Mouse (Mus musculus): ENCODE measurements at regions not wholly inside any gene's neighbourhood (a gene's known extent, or its start where the extent isn't known, plus 50 kb on each side); places are given as distances from the start of the nearest gene placed in this dataset.
"Not testable (repeated sequence)": the region's sequence is repeated elsewhere in the genome, so short reads cannot be mapped to it uniquely, and the experiment has no call there.

- Histone ChIP-seq H3K27me3 (ENCODE audit: control insufficient read depth, insufficient read depth, low read length) (no peaks in the 10 kb centered on the region), H3K27ac (ENCODE audit: control insufficient read depth, insufficient read depth, low read depth, low read length) (no peak overlapping the region), H3K4me1 (ENCODE audit: control insufficient read depth, insufficient read depth, low read length) (no peaks in the 10 kb centered on the region), H3K4me3 (ENCODE audit: control insufficient read depth, low read depth, low read length) (no peak overlapping the region), H3K36me3 (ENCODE audit: control insufficient read depth, insufficient read depth, low read length) (no peaks in the 10 kb centered on the region)
- no peak for TF ChIP-seq POLR2A (IDR thresholded peaks at IDR 0.05; ENCODE audit: control insufficient read depth, low read depth, low read length)
- TF ChIP-seq CTCF (IDR thresholded peaks at IDR 0.05; ENCODE audit: control insufficient read depth, insufficient read depth, insufficient replicate concordance, low read depth, low read length): no peak
These were observed 209.0 kb upstream of the Rnf219 start for GRCm38 (mm10) chr14:104731319-104731995.

GRCm38 (mm10) chr14:104715651-104716050 lies 193.2 kb upstream of the Rnf219 start:
- not testable (repeated sequence) for H3K36me3 ChIP-seq (ENCODE audit: control insufficient read depth, insufficient read depth, low read length); H3K27me3 ChIP-seq (ENCODE audit: control insufficient read depth, insufficient read depth, low read length); H3K4me3 ChIP-seq (ENCODE audit: control insufficient read depth, low read depth, low read length); H3K27ac ChIP-seq (ENCODE audit: control insufficient read depth, insufficient read depth, low read depth, low read length); H3K4me1 ChIP-seq (ENCODE audit: control insufficient read depth, insufficient read depth, low read length)

DNA sequence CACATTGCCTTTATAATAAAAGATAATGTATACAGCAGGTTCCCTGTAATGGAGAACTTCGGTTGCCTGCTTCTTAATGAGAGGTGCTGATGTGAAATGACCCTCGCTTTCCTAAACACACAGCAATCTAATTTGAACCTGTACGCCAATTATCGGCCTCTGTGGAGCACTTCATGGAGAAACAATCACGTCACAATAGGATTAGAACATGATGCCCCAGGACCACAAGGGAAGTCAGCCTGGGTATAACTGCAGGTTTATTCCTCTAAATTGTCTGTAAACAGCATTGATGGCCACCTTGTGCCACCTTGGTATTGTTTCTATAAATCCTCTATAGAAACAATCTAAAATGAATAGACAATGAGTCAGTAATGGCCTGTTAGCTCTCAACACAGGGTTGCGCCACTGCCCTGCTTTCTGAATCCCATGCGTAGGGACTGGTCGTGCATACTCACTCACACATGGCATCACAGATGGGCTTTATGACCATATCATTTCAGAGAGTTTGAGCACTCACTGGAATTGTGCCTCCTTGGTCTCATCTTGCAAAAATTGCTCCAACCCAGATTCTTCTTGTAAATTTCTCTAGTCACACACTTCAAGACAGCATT lies 179.9 kb upstream of the Rnf219 start:
- Histone ChIP-seq H3K4me3 (ENCODE audit: control insufficient read depth, low read depth, low read length) (no peak overlapping the region), H3K27me3 (ENCODE audit: control insufficient read depth, insufficient read depth, low read length) (no peaks in the 10 kb centered on the region), H3K4me1 (ENCODE audit: control insufficient read depth, insufficient read depth, low read length) (no peaks in the 10 kb centered on the region), H3K27ac (ENCODE audit: control insufficient read depth, insufficient read depth, low read depth, low read length) (no peak overlapping the region), H3K36me3 (ENCODE audit: control insufficient read depth, insufficient read depth, low read length) (no peaks in the 10 kb centered on the region)
- TF ChIP-seq CTCF (IDR thresholded peaks at IDR 0.05; ENCODE audit: control insufficient read depth, insufficient read depth, insufficient replicate concordance, low read depth, low read length) (no peak), POLR2A (IDR thresholded peaks at IDR 0.05; ENCODE audit: control insufficient read depth, low read depth, low read length) (no peak)

GRCm38 (mm10) chr14:104698962-104699361 lies 176.5 kb upstream of the Rnf219 start:
- H3K4me1 ChIP-seq (ENCODE audit: control insufficient read depth, insufficient read depth, low read length): no peaks in the 10 kb centered on the region
- H3K36me3 ChIP-seq (ENCODE audit: control insufficient read depth, insufficient read depth, low read length): no peaks in the 10 kb centered on the region
- H3K27me3 ChIP-seq (ENCODE audit: control insufficient read depth, insufficient read depth, low read length): no peaks in the 10 kb centered on the region
- H3K4me3 ChIP-seq (ENCODE audit: control insufficient read depth, low read depth, low read length): no peak overlapping the region
- no peak overlapping the region for H3K27ac ChIP-seq (ENCODE audit: control insufficient read depth, insufficient read depth, low read depth, low read length)
- TF ChIP-seq POLR2A (IDR thresholded peaks at IDR 0.05; ENCODE audit: control insufficient read depth, low read depth, low read length) (no peak), CTCF (IDR thresholded peaks at IDR 0.05; ENCODE audit: control insufficient read depth, insufficient read depth, insufficient replicate concordance, low read depth, low read length) (no peak)

- H3K4me3 ChIP-seq (ENCODE audit: control insufficient read depth, low read depth, low read length): no peak overlapping the region
- no peaks in the 10 kb centered on the region for H3K4me1 ChIP-seq (ENCODE audit: control insufficient read depth, insufficient read depth, low read length)
- H3K36me3 ChIP-seq (ENCODE audit: control insufficient read depth, insufficient read depth, low read length): no peaks in the 10 kb centered on the region
- no peak overlapping the region for H3K27ac ChIP-seq (ENCODE audit: control insufficient read depth, insufficient read depth, low read depth, low read length)
- TF ChIP-seq POLR2A (IDR thresholded peaks at IDR 0.05; ENCODE audit: control insufficient read depth, low read depth, low read length): no peak
- TF ChIP-seq CTCF (IDR thresholded peaks at IDR 0.05; ENCODE audit: control insufficient read depth, insufficient read depth, insufficient replicate concordance, low read depth, low read length): no peak
- H3K27me3 ChIP-seq (ENCODE audit: control insufficient read depth, insufficient read depth, low read length): no peaks in the 10 kb centered on the region
These were observed 172.7 kb upstream of the Rnf219 start for GRCm38 (mm10) chr14:104695101-104695500.

DNA sequence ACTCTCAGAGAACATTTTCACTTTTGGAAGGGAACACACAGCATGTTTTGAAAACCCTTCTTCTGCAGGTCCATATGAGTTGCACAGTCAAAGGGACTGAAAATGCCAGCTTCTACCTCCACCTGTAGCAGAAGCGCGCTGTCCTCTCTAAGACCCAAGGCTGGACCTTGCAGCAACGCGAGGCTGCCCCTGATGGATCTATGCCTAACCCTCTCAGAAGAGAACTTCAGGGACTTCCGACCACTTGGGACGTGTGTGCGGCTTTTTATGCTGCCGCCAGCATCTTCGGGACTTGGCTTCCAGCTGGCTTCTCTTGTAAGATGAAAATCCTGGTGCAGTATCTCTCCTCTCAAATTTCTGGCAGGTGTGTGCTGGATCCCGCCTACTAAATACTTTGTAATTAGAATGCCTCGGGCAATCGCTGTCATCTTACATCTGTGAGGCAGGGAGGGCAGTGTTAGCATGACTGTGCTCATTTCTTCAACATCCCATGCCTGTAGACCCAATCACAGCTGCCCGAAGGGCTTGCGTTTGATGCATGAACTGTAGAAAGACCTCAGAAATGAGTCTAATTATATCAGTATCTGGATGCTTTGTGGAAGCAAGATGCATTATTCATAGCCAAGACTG lies 171.8 kb upstream of the Rnf219 start:
- no peak for TF ChIP-seq CTCF (IDR thresholded peaks at IDR 0.05; ENCODE audit: control insufficient read depth, insufficient read depth, insufficient replicate concordance, low read depth, low read length)
- no peak for TF ChIP-seq POLR2A (IDR thresholded peaks at IDR 0.05; ENCODE audit: control insufficient read depth, low read depth, low read length)
- Histone ChIP-seq H3K27ac (ENCODE audit: control insufficient read depth, insufficient read depth, low read depth, low read length) (no peak overlapping the region), H3K4me1 (ENCODE audit: control insufficient read depth, insufficient read depth, low read length) (no peaks in the 10 kb centered on the region), H3K36me3 (ENCODE audit: control insufficient read depth, insufficient read depth, low read length) (no peaks in the 10 kb centered on the region), H3K27me3 (ENCODE audit: control insufficient read depth, insufficient read depth, low read length) (no peaks in the 10 kb centered on the region), H3K4me3 (ENCODE audit: control insufficient read depth, low read depth, low read length) (no peak overlapping the region)

DNA sequence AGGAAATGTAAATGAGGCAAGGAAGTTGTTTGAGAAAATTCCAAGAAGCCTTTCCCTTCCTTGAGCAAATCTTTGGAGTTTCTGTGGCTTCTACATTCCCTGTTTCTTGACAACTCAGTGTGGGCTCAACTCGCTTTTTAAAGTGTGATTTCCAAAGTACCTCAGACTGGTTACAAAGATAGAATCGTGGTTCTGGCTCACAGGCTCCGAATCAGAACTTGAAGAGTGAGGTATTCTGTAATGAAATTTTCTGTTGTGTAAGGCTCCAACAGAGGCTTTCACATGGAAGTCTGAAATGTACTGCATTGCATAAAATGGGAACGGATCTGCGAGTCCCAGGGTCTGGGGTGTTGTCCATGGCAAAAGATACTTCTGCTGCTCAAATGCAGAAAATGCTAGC lies 170.2 kb upstream of the Rnf219 start:
- H3K4me3 ChIP-seq (ENCODE audit: control insufficient read depth, low read depth, low read length): no peak overlapping the region
- H3K36me3 ChIP-seq (ENCODE audit: control insufficient read depth, insufficient read depth, low read length): no peaks in the 10 kb centered on the region
- H3K27ac ChIP-seq (ENCODE audit: control insufficient read depth, insufficient read depth, low read depth, low read length): no peak overlapping the region
- no peaks in the 10 kb centered on the region for H3K4me1 ChIP-seq (ENCODE audit: control insufficient read depth, insufficient read depth, low read length)
- TF ChIP-seq CTCF (IDR thresholded peaks at IDR 0.05; ENCODE audit: control insufficient read depth, insufficient read depth, insufficient replicate concordance, low read depth, low read length) (no peak), POLR2A (IDR thresholded peaks at IDR 0.05; ENCODE audit: control insufficient read depth, low read depth, low read length) (no peak)
- no peaks in the 10 kb centered on the region for H3K27me3 ChIP-seq (ENCODE audit: control insufficient read depth, insufficient read depth, low read length)

All from testis, adult 2 months (tissue).